Mouse (Mus musculus): ENCODE measurements around the gene H2-Q7. TPM values are rescaled to one million over a fixed set of nuclear protein-coding genes. Genes with fewer than 3 reads are reported as not detected.

H2-Q7 gene
- polyA plus RNA-seq, 1 experiment from 2014 or later, result 3.1 TPM

DNA sequence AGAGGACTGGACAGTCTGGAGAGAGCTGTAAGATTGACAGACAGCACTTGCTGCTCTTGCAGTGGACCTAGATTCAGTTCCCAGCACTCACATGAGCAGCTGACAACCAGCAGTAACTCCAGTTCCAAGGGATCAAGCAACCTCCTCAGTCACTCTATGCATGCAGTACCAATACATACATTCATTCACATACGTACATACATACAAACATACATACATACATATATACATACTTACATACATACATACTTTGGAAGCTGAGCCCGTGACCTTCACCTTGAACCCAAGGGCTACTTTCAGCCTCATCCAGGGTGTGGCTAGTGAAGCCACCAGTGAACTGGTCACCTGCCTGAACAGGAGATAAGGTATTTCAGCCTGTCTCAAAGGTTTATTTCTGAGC, 49.1 kb downstream of the H2-Q7 start:
- no peak overlapping the region for H3K4me2 ChIP-seq
- no peaks in the 10 kb centered on the region for H3K27me3 ChIP-seq
- H3K9me3 ChIP-seq, result no peaks in the 10 kb centered on the region
- H3K36me3 ChIP-seq, result no peaks in the 10 kb centered on the region
- H3K4me1 ChIP-seq, result no peaks in the 10 kb centered on the region
- no peak overlapping the region for H3K27ac ChIP-seq
- no peak overlapping the region for H3K9ac ChIP-seq
- WGBS, result 94% methylated on average over 2 of the region's 2 CpGs
- H3K4me3 ChIP-seq, result no peak overlapping the region
- ATAC-seq (ENCODE audit: insufficient number of reproducible peaks, low FRiP score, low TSS enrichment, low read depth), result no peak

DNA sequence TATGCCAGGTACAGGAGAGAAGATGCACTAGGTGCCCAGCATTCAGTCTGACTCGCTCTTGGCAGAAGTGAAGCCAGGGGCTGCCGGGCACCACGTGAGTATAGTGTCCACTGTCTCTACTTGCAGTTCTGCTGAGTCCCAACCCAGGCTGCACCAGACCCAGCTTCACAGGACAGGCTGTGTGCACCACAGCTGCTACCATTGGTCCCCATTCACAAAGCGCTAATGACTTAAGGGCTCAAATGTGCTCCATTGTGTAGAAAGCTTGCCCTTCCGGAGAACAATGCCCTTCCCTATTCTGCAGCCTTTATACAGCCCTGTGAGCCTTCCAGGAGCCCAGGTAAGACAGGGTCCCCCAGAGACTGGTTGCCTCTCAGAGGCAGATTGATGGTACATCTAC, 51.4 kb downstream of the H2-Q7 start:
- Histone ChIP-seq H3K36me3 (no peaks in the 10 kb centered on the region), H3K9me3 (no peaks in the 10 kb centered on the region), H3K27ac (no peak overlapping the region), H3K27me3 (no peaks in the 10 kb centered on the region), H3K4me3 (no peak overlapping the region), H3K4me2 (no peak overlapping the region), H3K4me1 (no peaks in the 10 kb centered on the region), H3K9ac (no peak overlapping the region)
- ATAC-seq (ENCODE audit: insufficient number of reproducible peaks, low FRiP score, low TSS enrichment, low read depth), result no peak
- 71% methylated on average over 5 of the region's 5 CpGs for WGBS

Other genes with a start within 250 kb of the H2-Q7 start
- 1.0 and 1.2 TPM in 2 replicates for gene Ltb, start 244.7 kb upstream of the H2-Q7 start, polyA plus RNA-seq (2015; fragmentation: Nextera tagmentation; extraction: Ambion mirVana)
- 0.64 and 0.82 TPM in 2 replicates for gene Tnf, start 237.1 kb upstream of the H2-Q7 start, polyA plus RNA-seq (2015; fragmentation: Nextera tagmentation; extraction: Ambion mirVana)
- gene Lta, start 233.8 kb upstream of the H2-Q7 start, polyA plus RNA-seq (2015; fragmentation: Nextera tagmentation; extraction: Ambion mirVana), result 0.37 TPM in 1 of 2 replicates, not detected in the other
- 0.41 and 0.77 TPM in 2 replicates for gene Gm16181, start 218.3 kb upstream of the H2-Q7 start, polyA plus RNA-seq (2015; fragmentation: Nextera tagmentation; extraction: Ambion mirVana)
- 3.7 and 3.8 TPM in 2 replicates for gene Atp6v1g2, start 205.5 kb upstream of the H2-Q7 start, polyA plus RNA-seq (2015; fragmentation: Nextera tagmentation; extraction: Ambion mirVana)
- gene Nfkbil1, start 203.4 kb upstream of the H2-Q7 start, polyA plus RNA-seq (2015; fragmentation: Nextera tagmentation; extraction: Ambion mirVana), result 11.2 and 11.8 TPM in 2 replicates
- gene Ddx39b, start 197.4 kb upstream of the H2-Q7 start, polyA plus RNA-seq (2015; fragmentation: Nextera tagmentation; extraction: Ambion mirVana), result 401 and 418 TPM in 2 replicates
- 84.7 and 93.0 TPM in 2 replicates for gene H2-D1, start 176.4 kb upstream of the H2-Q7 start, polyA plus RNA-seq (2015; fragmentation: Nextera tagmentation; extraction: Ambion mirVana)
- gene H2-Q1, start 118.8 kb upstream of the H2-Q7 start, polyA plus RNA-seq (2015; fragmentation: Nextera tagmentation; extraction: Ambion mirVana), result not detected in 2 replicates
- gene H2-Q2, start 96.9 kb upstream of the H2-Q7 start, polyA plus RNA-seq (2015; fragmentation: Nextera tagmentation; extraction: Ambion mirVana), result 0.20 and 0.29 TPM in 2 replicates
- gene H2-Q4, start 59.5 kb upstream of the H2-Q7 start, polyA plus RNA-seq (2015; fragmentation: Nextera tagmentation; extraction: Ambion mirVana), result 3.2 and 4.3 TPM in 2 replicates
- 0.35 and 0.46 TPM in 2 replicates for gene H2-Q6, start 14.3 kb upstream of the H2-Q7 start, polyA plus RNA-seq (2015; fragmentation: Nextera tagmentation; extraction: Ambion mirVana)
- gene H2-Q10, start 30.9 kb downstream of the H2-Q7 start, polyA plus RNA-seq (2015; fragmentation: Nextera tagmentation; extraction: Ambion mirVana), result 0.65 and 1.2 TPM in 2 replicates
- not detected in 2 replicates for gene Pou5f1, start 66.9 kb downstream of the H2-Q7 start, polyA plus RNA-seq (2015; fragmentation: Nextera tagmentation; extraction: Ambion mirVana)
- 88.0 and 97.6 TPM in 2 replicates for gene Tcf19, start 77.7 kb downstream of the H2-Q7 start, polyA plus RNA-seq (2015; fragmentation: Nextera tagmentation; extraction: Ambion mirVana)
- 18.0 and 18.1 TPM in 2 replicates for gene Cchcr1, start 77.9 kb downstream of the H2-Q7 start, polyA plus RNA-seq (2015; fragmentation: Nextera tagmentation; extraction: Ambion mirVana)
- gene Psors1c2, start 94.0 kb downstream of the H2-Q7 start, polyA plus RNA-seq (2015; fragmentation: Nextera tagmentation; extraction: Ambion mirVana), result 1.3 and 1.8 TPM in 2 replicates
- gene Cdsn, start 113.0 kb downstream of the H2-Q7 start, polyA plus RNA-seq (2015; fragmentation: Nextera tagmentation; extraction: Ambion mirVana), result 2.0 and 4.8 TPM in 2 replicates
- 5.6 and 6.0 TPM in 2 replicates for gene 2300002M23Rik, start 128.3 kb downstream of the H2-Q7 start, polyA plus RNA-seq (2015; fragmentation: Nextera tagmentation; extraction: Ambion mirVana)
- gene Sfta2, start 162.4 kb downstream of the H2-Q7 start, polyA plus RNA-seq (2015; fragmentation: Nextera tagmentation; extraction: Ambion mirVana), result not detected in 2 replicates
- 0.14 and 0.33 TPM in 2 replicates for gene Gm9573, start 187.5 kb downstream of the H2-Q7 start, polyA plus RNA-seq (2015; fragmentation: Nextera tagmentation; extraction: Ambion mirVana)
- gene Mucl3, start 204.5 kb downstream of the H2-Q7 start, polyA plus RNA-seq (2015; fragmentation: Nextera tagmentation; extraction: Ambion mirVana), result 0.09 and 0.10 TPM in 2 replicates
- gene Vars2, start 228.4 kb downstream of the H2-Q7 start, polyA plus RNA-seq (2015; fragmentation: Nextera tagmentation; extraction: Ambion mirVana), result 14.3 and 14.4 TPM in 2 replicates
- 36.2 and 42.2 TPM in 2 replicates for gene Gtf2h4, start 234.6 kb downstream of the H2-Q7 start, polyA plus RNA-seq (2015; fragmentation: Nextera tagmentation; extraction: Ambion mirVana)